Mouse (Mus musculus): ENCODE measurements around the gene Trappc5.

GRCm38 (mm10) chr8:3683408-3684176, 7.5 kb downstream of the Trappc5 start:
- no peak for TF ChIP-seq TCF12 (IDR thresholded peaks at IDR 0.05; ENCODE audit: insufficient read depth, poor library complexity, severe bottlenecking)
- no peak for TF ChIP-seq MAX (IDR thresholded peaks at IDR 0.05; ENCODE audit: low read depth)
- no peak for TF ChIP-seq POLR2A (IDR thresholded peaks at IDR 0.05; ENCODE audit: insufficient read length, low read depth)
- no peak for TF ChIP-seq REST (IDR thresholded peaks at IDR 0.05; ENCODE audit: insufficient read depth, insufficient read length)
- no peak for TF ChIP-seq MYOG (IDR thresholded peaks at IDR 0.05; ENCODE audit: control insufficient read depth in 1 of 3, insufficient read depth in 1 of 3, insufficient read length in 2 of 3, low read depth in 2 of 3)
- no peak for TF ChIP-seq E2F4 (IDR thresholded peaks at IDR 0.05; ENCODE audit: insufficient read depth)
- no peak for TF ChIP-seq POLR2AphosphoS2 (IDR thresholded peaks at IDR 0.05; ENCODE audit: insufficient read length, low read depth)
- TF ChIP-seq USF1 (IDR thresholded peaks at IDR 0.05; ENCODE audit: low read depth): no peak
- TF ChIP-seq MYOD1 (IDR thresholded peaks at IDR 0.05; ENCODE audit: control insufficient read depth in 1 of 3, insufficient read length in 2 of 3, low read depth in 2 of 3): peak in 1 of 3 experiments; percentile 9
